Mouse (Mus musculus): ENCODE measurements around the gene Tcf7l2.

DNA sequence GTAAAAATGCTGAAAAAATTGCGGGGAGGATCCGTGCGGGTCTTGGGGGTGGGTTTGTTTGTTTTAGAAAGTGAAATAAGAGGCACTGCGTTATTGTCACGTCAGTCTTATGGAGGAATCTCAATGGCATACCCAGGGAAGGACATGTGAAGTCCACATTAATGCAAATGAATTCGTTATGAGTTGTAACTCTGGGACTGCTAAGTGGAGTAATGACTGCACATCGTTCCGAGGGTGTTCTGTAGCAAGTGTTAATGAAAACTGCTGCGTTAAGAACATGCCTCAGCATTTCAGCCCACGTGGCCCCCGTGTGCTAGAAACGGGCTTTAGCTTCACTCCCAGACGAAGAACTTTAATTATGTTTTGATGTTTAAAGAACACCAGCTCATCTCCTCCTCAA is 8.4 kb downstream of the Tcf7l2 start:
- no peak for TF ChIP-seq CTCF (IDR thresholded peaks at IDR 0.05; ENCODE audit: control insufficient read depth, insufficient read depth, insufficient read length)
- no peak for TF ChIP-seq MYOD1 (IDR thresholded peaks at IDR 0.05; ENCODE audit: control insufficient read depth, insufficient read length, low read depth)
- TF ChIP-seq CEBPB (IDR thresholded peaks at IDR 0.05; ENCODE audit: low read depth), result no peak
- no peak for TF ChIP-seq MAX (IDR thresholded peaks at IDR 0.05)
